Mouse (Mus musculus) heart, embryonic 14.5 days (tissue): Measurements from ENCODE around the gene Flrt1. TPM values are rescaled to one million over a fixed set of nuclear protein-coding genes. Genes with fewer than 3 reads are reported as not detected.

ENCODE experiments used
- ATAC-seq: fragments of 200-750 bp; cut with Nextera tagmentation; 2 replicates; pipeline ENCODE4 v1.8.0; 2017; ENCODE audit warnings: low read depth, moderate TSS enrichment; ENCODE audit not compliant: insufficient number of reproducible peaks, insufficient read depth, low FRiP score
- H3K27ac ChIP-seq, 2 experiments: fragments of 200-500 bp in 1 of 2; fragments of 300-500 bp in 1 of 2; sonication (generic) in 1 of 2; replicated peaks in 1 of 2; 2 replicates each; pipeline ENCODE4 v1.5.1; 2012 to 2014; ENCODE audit warnings: low read depth in 2 of 2, low read length in 2 of 2, control low read depth in 1 of 2, mild to moderate bottlenecking in 1 of 2, mixed read lengths in 1 of 2; ENCODE audit not compliant: control insufficient read depth in 1 of 2, insufficient read depth in 1 of 2
- H3K27me3 ChIP-seq: fragments of 300-500 bp; sonication (generic); 2 replicates; pipeline ENCODE4 v1.6.1; 2014; ENCODE audit warnings: mild to moderate bottlenecking, low read length, control low read depth; ENCODE audit not compliant: control insufficient read depth, insufficient read depth
- H3K36me3 ChIP-seq: fragments of 300-500 bp; sonication (generic); 2 replicates; pipeline ENCODE4 v1.6.1; 2014; ENCODE audit warnings: mild to moderate bottlenecking, control low read depth, low read length, mixed read lengths; ENCODE audit not compliant: control insufficient read depth, insufficient read depth
- H3K4me1 ChIP-seq, 2 experiments: fragments of 200-500 bp in 1 of 2; fragments of 300-500 bp in 1 of 2; sonication (generic) in 1 of 2; 2 replicates each; pipeline ENCODE4 v1.6.1; 2012 to 2014; ENCODE audit warnings: low read length in 2 of 2, control low read depth in 1 of 2, mixed read lengths in 1 of 2; ENCODE audit not compliant: control insufficient read depth in 2 of 2, insufficient read depth in 2 of 2
- H3K4me2 ChIP-seq: fragments of 300-500 bp; sonication (generic); 2 replicates; pipeline ENCODE4 v1.6.1; 2014; ENCODE audit warnings: mild to moderate bottlenecking, low read length
- H3K4me3 ChIP-seq, 2 experiments: fragments of 200-500 bp in 1 of 2; fragments of 300-500 bp in 1 of 2; sonication (generic) in 1 of 2; 2 replicates each; pipeline ENCODE4 v1.5.1; 2012 to 2014; ENCODE audit warnings: low read length in 2 of 2, mild to moderate bottlenecking in 2 of 2, control low read depth in 1 of 2, low read depth in 1 of 2, moderate library complexity in 1 of 2; ENCODE audit not compliant: control insufficient read depth in 1 of 2, insufficient read depth in 1 of 2
- H3K9ac ChIP-seq: fragments of 300-500 bp; sonication (generic); 2 replicates; pipeline ENCODE4 v1.6.1; 2014; ENCODE audit warnings: mild to moderate bottlenecking, low read length
- H3K9me3 ChIP-seq: fragments of 300-500 bp; sonication (generic); 2 replicates; pipeline ENCODE4 v1.6.1; 2016; ENCODE audit warnings: low read length, control low read depth; ENCODE audit not compliant: control insufficient read depth
- WGBS: fragments of 180-500 bp; shearing (Covaris S2); extraction: QIAGEN DNeasy Blood & Tissue Kit; methylation state at CpG from one replicate; pipeline ENCODE4 v1.1.7; 2014; 5-methylcytosine and 5-hydroxymethylcytosine counted together
- polyA plus RNA-seq: library from polyadenylated mRNA; unstranded; fragments of >200 nt; fragmentation: Nextera tagmentation; extraction: Ambion mirVana; gene quantifications from 2 replicates; pipeline ENCODE4 v1.2.1, GENCODE M21; 2014

Flrt1 gene
- polyA plus RNA-seq, 1 experiment from 2014 or later, result 1.5 TPM

GRCm38 (mm10) chr19:7130317-7130716, 24.8 kb upstream of the Flrt1 start:
- Histone ChIP-seq H3K4me1 (peaks cover 36 to 46% of the 10 kb centered on the region in 2 experiments), H3K4me2 (no peak overlapping the region), H3K9ac (peak overlapping the region; percentile 28; the same call in 1 of the 2 replicates), H3K4me3 (no peak overlapping the region), H3K9me3 (no peaks in the 10 kb centered on the region), H3K27me3 (no peaks in the 10 kb centered on the region), H3K36me3 (no peaks in the 10 kb centered on the region), H3K27ac (peak overlapping the region; percentile 13 to 25; a peak in 2 of 4 replicates)
- WGBS, result 25% methylated on average over 11 of the region's 11 CpGs
- peak; percentile 10; the same call in 1 of the 2 replicates for ATAC-seq

DNA sequence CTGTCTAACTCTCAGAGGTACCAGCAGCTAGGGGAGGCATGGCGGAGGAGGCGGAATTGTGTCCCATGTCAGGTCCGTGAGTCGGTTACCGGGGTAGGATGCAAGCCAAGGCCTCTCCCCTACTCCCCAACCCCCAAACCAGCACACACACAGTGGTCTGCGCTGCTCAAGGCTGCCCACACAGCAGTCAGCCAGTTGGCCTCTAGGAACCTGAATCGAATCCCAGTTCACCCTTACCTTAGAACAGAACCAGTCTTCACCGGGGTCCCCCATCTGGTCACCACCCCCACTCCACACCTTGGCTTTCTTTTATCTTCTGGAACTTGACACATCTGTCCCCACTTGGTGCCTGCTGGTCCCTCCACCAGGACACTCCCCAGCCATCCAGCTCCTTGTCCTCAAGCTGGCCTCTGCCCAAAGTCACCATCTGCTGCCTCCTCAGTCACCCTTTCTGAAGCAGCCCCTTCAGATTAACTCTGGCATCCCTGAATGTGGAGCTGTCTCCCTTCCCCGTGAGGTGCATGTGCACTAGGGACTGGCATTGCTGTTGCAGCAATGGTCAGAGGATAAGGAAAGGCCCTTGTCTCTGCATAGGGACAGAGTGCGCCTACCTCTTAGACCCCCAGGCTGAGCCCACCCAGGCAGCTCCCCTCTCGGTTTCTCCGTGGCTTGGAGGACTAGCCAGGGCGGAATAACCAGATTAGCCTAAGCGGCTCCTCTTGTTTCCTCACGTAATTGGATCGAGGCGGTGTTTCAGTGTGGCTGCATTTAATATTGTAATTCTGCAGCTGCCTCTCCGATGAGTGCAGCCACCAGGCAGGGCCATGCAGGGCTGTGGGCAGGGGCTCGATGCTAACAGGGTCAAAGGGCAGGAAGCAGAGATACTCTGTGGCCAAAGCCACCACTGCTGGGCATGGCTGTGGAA, 23.3 kb upstream of the Flrt1 start:
- 0 out of 4 replicates have a peak overlapping the region, but pooled peaks of 1 of the 2 experiments have one; percentile 14 for H3K27ac ChIP-seq
- no peak overlapping the region; the same call in 1 of the 2 replicates for H3K9ac ChIP-seq
- H3K4me1 ChIP-seq, result peaks cover 24 to 30% of the 10 kb centered on the region in 2 experiments
- no peak overlapping the region for H3K4me2 ChIP-seq
- no peaks in the 10 kb centered on the region for H3K27me3 ChIP-seq
- no peaks in the 10 kb centered on the region for H3K9me3 ChIP-seq
- WGBS, result 66% methylated on average over 19 of the region's 19 CpGs
- H3K4me3 ChIP-seq, result no peak overlapping the region
- H3K36me3 ChIP-seq, result no peaks in the 10 kb centered on the region
- ATAC-seq, result no peak

- no peak overlapping the region for H3K4me3 ChIP-seq
- H3K9ac ChIP-seq, result no peak overlapping the region
- ATAC-seq, result no peak
- no peaks in the 10 kb centered on the region for H3K9me3 ChIP-seq
- no peak overlapping the region for H3K27ac ChIP-seq
- no peak overlapping the region for H3K4me2 ChIP-seq
- H3K27me3 ChIP-seq, result no peaks in the 10 kb centered on the region
- WGBS, result 83% methylated on average over 2 of the region's 2 CpGs
- H3K36me3 ChIP-seq, result no peaks in the 10 kb centered on the region
- H3K4me1 ChIP-seq, result peaks cover 29 to 43% of the 10 kb centered on the region in 2 experiments
Observed at GRCm38 (mm10) chr19:7126933-7127332, 21.4 kb upstream of the Flrt1 start.

DNA sequence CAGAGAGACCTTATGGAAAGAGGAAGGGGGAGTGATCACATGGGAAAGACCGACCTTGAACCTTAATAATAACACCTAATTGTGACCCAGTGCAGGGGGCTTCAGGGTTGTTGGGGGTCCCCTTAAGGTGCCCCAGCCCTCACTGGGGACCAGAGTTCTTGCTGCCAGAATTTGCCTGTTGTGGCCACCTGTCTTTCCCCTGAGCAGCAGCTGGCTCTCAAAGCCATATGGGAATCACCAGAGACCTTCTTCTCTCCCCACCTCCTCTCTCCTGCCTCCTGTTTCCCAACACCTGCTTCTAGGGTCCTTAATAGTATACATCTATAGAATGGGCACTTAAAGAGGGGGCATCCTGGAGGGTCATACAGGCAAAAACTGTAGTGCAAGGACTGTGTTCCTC, 20.7 kb upstream of the Flrt1 start:
- Histone ChIP-seq H3K4me3 (no peak overlapping the region), H3K4me2 (no peak overlapping the region), H3K4me1 (peaks cover 34 to 50% of the 10 kb centered on the region in 2 experiments), H3K36me3 (no peaks in the 10 kb centered on the region), H3K9ac (no peak overlapping the region), H3K27me3 (no peaks in the 10 kb centered on the region), H3K27ac (no peak overlapping the region), H3K9me3 (no peaks in the 10 kb centered on the region)
- 50% methylated on average over 1 of the region's 1 CpGs for WGBS
- ATAC-seq, result no peak

DNA sequence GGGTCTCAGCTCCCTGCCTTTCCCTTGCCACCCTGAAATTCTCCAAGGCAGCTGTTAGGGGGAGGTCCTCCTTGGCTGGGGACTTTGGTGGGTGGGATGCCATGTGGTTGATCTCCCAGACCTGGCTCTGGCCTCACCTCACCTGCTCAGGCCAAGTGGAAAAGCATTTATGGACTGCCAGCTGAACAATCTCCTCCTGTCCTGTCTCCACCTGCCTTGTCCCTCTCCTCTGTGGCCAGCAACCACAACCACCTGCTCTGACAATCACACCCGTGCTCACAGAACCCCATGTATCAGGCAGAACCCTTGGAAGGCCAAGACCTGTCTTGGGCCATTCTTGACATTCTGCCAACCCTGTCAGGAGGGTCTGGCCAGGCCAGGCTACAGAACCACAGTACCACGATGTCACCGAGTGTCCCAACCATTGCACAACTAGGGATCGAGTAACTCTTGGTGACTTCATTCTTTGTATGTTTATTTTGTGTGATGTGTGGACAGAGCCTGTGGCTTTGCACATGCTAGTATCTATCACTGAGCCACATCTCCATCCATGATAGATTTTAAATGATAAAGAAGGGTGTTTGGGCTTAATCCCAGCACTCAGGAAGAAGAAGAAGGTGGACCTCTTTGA, 20.1 kb upstream of the Flrt1 start:
- H3K27me3 ChIP-seq, result no peaks in the 10 kb centered on the region
- no peaks in the 10 kb centered on the region for H3K36me3 ChIP-seq
- H3K4me3 ChIP-seq, result no peak overlapping the region
- no peaks in the 10 kb centered on the region for H3K9me3 ChIP-seq
- H3K9ac ChIP-seq, result no peak overlapping the region
- no peak for ATAC-seq
- no peak overlapping the region for H3K27ac ChIP-seq
- WGBS, result 64% methylated on average over 4 of the region's 4 CpGs
- H3K4me1 ChIP-seq, result peaks cover 34 to 51% of the 10 kb centered on the region in 2 experiments
- no peak overlapping the region for H3K4me2 ChIP-seq

DNA sequence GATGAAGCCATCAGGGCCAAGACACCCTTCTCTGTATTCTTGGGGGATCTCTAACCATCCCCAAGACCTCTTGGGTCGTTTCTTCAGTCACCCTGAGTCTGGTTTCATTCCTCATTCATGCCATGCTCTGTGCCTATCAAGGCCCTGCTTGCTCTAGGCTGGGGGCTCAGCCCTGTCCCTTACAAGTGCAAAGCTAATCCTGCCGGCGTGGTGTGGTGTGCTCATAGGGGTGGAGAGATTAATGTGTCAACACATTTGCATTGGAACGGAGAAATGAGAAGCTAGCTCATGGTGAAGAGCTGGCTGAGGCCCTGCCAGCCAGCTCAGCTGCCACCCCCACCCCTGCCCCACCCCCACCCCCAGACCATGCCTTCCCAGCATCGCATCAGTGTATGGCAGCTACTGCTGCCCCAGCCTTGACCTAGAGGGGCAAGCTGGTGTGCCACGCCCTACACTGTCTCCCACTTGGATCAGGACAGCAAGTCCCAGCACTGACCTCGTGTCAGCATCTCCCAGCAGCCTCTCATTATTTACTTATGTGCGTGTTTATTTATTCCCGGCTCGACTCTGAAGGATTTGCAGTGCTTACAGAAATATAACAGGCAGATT, 17.3 kb upstream of the Flrt1 start:
- H3K9me3 ChIP-seq, result no peaks in the 10 kb centered on the region
- ATAC-seq, result peak; percentile 82
- H3K36me3 ChIP-seq, result no peaks in the 10 kb centered on the region
- WGBS, result 22% methylated on average over 10 of the region's 10 CpGs
- peak overlapping the region; percentile 65 for H3K9ac ChIP-seq
- peak overlapping the region; percentile 59 for H3K4me2 ChIP-seq
- H3K4me3 ChIP-seq, result 0 out of 4 replicates have a peak overlapping the region, but pooled peaks of 1 of the 2 experiments have one; percentile 3
- no peaks in the 10 kb centered on the region for H3K27me3 ChIP-seq
- H3K4me1 ChIP-seq, result peaks cover 24 to 34% of the 10 kb centered on the region in 2 experiments
- peak overlapping the region; percentile 95 to 99 for H3K27ac ChIP-seq

- ATAC-seq, result peak; percentile 82
- Histone ChIP-seq H3K4me2 (peak overlapping the region; percentile 59), H3K36me3 (no peaks in the 10 kb centered on the region), H3K27ac (peak overlapping the region; percentile 95 to 99), H3K4me1 (peaks cover 26 to 38% of the 10 kb centered on the region in 2 experiments), H3K4me3 (0 out of 4 replicates have a peak overlapping the region, but pooled peaks of 1 of the 2 experiments have one; percentile 3), H3K27me3 (no peaks in the 10 kb centered on the region), H3K9ac (peak overlapping the region; percentile 65), H3K9me3 (no peaks in the 10 kb centered on the region)
- 12% methylated on average over 4 of the region's 4 CpGs for WGBS
Observed at GRCm38 (mm10) chr19:7122277-7122676, 16.7 kb upstream of the Flrt1 start.
